Mouse (Mus musculus) kidney, adult 2 months (tissue): ENCODE data around the gene Hps3. TPM values are rescaled to one million over a fixed set of nuclear protein-coding genes. Genes with fewer than 3 reads are reported as not detected.

Experiments used
- DNase-seq: peaks from one replicate; pipeline ENCODE4 v3.0.0; 2021
- H3K27ac ChIP-seq: fragments of 200-500 bp; 2 replicates; pipeline ENCODE4 v1.5.1; 2012; ENCODE audit warnings: low read depth, low read length, control low read depth, inconsistent platforms; ENCODE audit not compliant: insufficient read depth
- H3K27me3 ChIP-seq: fragments of 200-500 bp; replicated peaks from 2 replicates; pipeline ENCODE4 v1.6.1; 2012; ENCODE audit warnings: mild to moderate bottlenecking, moderate library complexity, low read length, inconsistent platforms; ENCODE audit not compliant: control insufficient read depth, insufficient read depth
- H3K36me3 ChIP-seq: fragments of 200-500 bp; 2 replicates; pipeline ENCODE4 v1.6.1; 2012; ENCODE audit warnings: mild to moderate bottlenecking, moderate library complexity, low read length, inconsistent platforms; ENCODE audit not compliant: control insufficient read depth, insufficient read depth
- H3K4me1 ChIP-seq: fragments of 200-500 bp; 2 replicates; pipeline ENCODE4 v1.6.1; 2011; ENCODE audit warnings: low read length; ENCODE audit not compliant: control insufficient read depth, insufficient read depth
- H3K4me3 ChIP-seq: fragments of 200-500 bp; 2 replicates; pipeline ENCODE4 v1.5.1; 2011; ENCODE audit warnings: mild to moderate bottlenecking, low read depth, low read length, control low read depth; ENCODE audit not compliant: insufficient read depth
- CTCF ChIP-seq: fragments of 200-500 bp; conservative IDR thresholded peaks from 2 replicates; pipeline ENCODE4 v1.5.1; 2011; ENCODE audit warnings: low read depth, mild to moderate bottlenecking, control low read depth, low read length, moderate library complexity, mixed read lengths; ENCODE audit not compliant: insufficient read depth, insufficient read length
- POLR2A ChIP-seq: fragments of 200-500 bp; IDR thresholded peaks from one replicate; pipeline ENCODE4 v1.6.1; 2011; ENCODE audit warnings: low read depth, low read length, control low read depth
- WGBS: fragments of 180-500 bp; shearing (Covaris S2); methylation state at CpG from one replicate; pipeline ENCODE4 v1.1.7; 2018; 5-methylcytosine and 5-hydroxymethylcytosine counted together
- polyA plus RNA-seq: library from polyadenylated mRNA; depleted of rRNA; stranded (reverse); fragments of >200 nt; gene quantifications from 2 replicates; pipeline ENCODE4 v1.2.3, GENCODE M21; 2012

Gene Hps3
- polyA plus RNA-seq, 1 experiment = 13.8 TPM

DNA sequence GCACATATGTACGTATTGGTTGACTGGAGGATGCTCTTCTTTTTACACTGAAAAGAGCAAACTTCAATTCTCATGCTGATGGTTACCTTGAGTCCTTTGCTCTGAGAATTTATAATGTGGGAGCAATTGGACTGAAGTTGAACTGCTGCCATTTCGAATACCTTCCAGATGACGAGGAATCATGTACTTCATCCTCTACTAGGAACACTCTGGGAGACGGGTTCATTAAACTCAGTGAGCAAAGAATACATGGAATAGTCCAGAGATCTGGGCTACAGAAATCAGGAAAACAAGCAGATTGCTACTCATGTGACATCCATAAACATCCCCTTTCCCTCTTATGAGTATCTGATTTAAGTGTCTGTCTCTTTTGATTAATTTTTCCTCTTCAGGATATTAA lies 954 bp upstream of the Hps3 start:
- no peaks in the 10 kb centered on the region for H3K27me3 ChIP-seq
- DNase-seq = peak; percentile 58
- no peak overlapping the region for H3K4me3 ChIP-seq
- 68% methylated on average over 4 of the region's 4 CpGs for WGBS
- no peaks in the 10 kb centered on the region for H3K36me3 ChIP-seq
- TF ChIP-seq POLR2A = no peak
- TF ChIP-seq CTCF = no peak
- H3K4me1 ChIP-seq = peaks cover 13% of the 10 kb centered on the region; the same call in 1 of the 2 replicates
- H3K27ac ChIP-seq = no peak overlapping the region

DNA sequence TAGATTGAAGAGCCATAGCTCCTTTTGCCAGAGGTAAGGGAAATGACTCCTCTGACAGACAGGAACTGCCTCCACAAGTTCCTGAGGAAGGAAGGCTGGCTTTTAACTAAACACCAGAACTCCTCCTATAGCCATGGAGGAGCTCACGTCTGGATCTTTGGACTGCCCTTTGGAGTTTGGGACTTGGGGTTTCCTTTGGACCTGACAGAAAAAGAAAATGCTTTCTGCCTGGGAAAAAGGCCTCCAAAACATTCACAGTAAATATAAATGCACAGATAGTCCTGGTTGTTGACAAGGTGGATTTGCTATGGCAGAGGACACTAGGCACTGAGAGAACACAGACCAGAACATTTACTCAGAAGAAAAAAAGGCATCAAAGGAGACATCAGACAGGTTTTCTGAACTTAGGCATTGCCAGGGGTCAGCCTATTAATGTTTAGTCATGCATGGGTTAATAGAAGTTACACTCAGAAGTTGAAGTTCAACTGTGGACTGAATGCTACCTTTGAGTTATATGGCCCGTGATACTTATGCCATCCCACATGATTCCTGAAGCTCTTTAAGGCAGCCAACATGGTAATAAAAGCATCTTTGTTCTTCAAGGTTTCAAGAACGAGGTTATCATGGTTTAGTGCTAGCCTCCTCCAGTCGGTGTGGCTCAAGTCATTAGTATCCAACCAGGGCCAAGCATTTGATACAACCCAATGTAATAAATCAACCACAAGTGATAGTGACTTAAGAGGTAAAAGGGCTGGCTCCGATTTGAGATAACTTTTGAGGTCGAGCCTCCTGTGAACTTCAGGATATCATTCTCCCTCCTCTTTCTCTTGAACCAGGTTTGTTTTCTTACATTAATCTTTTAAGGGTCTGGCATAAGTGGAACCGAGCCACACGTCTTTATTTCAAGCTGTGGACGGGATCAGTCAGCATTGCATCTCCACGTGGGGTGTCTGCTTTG lies 1.1 kb downstream of the Hps3 start:
- peak overlapping the region; percentile 89 for H3K4me3 ChIP-seq
- DNase-seq = peak; percentile 82
- H3K27ac ChIP-seq = peak overlapping the region; percentile 84
- TF ChIP-seq POLR2A (no peak), CTCF (no peak)
- H3K27me3 ChIP-seq = no peaks in the 10 kb centered on the region
- H3K4me1 ChIP-seq = peaks cover 13% of the 10 kb centered on the region; the same call in 1 of the 2 replicates
- H3K36me3 ChIP-seq = no peaks in the 10 kb centered on the region; the same call in 1 of the 2 replicates
- WGBS = 6% methylated on average over 10 of the region's 10 CpGs

DNA sequence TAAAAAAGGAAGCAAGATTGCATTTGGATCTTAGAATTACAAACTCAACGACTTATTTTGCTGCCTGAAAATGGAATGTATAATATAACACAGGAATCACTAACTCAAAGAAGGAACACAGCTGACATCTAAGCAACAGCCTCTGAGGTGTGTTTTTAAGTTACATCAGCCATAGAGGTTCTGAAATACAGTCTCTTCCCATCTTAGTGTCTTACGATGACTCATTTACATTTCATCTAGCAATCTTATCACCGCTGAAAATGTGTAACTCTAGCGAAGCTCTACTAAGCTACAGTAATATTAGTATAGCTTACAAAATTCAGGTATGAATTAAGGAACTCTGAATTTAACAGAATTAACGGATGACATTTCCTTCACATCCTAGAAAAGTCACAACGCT lies 4.3 kb downstream of the Hps3 start:
- 92% methylated on average over 6 of the region's 6 CpGs for WGBS
- TF ChIP-seq POLR2A = no peak
- TF ChIP-seq CTCF = no peak
- H3K27ac ChIP-seq = no peak overlapping the region

GRCm38 (mm10) chr3:20028640-20029039 lies 6.5 kb downstream of the Hps3 start:
- Histone ChIP-seq H3K27ac (no peak overlapping the region), H3K36me3 (peaks cover 16% of the 10 kb centered on the region), H3K4me1 (peaks cover 6% of the 10 kb centered on the region; the same call in 1 of the 2 replicates), H3K4me3 (no peak overlapping the region), H3K27me3 (no peaks in the 10 kb centered on the region)
- no peak for TF ChIP-seq CTCF
- no peak for TF ChIP-seq POLR2A
- WGBS = 94% methylated on average over 3 of the region's 3 CpGs
- DNase-seq = no peak

More for the DNA sequence above, 4.3 kb downstream of the Hps3 start:
- H3K27me3 ChIP-seq = no peaks in the 10 kb centered on the region
- H3K4me1 ChIP-seq = peaks cover 13% of the 10 kb centered on the region; the same call in 1 of the 2 replicates
- peaks cover 4% of the 10 kb centered on the region; the same call in 1 of the 2 replicates for H3K36me3 ChIP-seq
- no peak overlapping the region for H3K4me3 ChIP-seq
- no peak for DNase-seq

GRCm38 (mm10) chr3:20027788-20028187 lies 7.3 kb downstream of the Hps3 start:
- WGBS = 88% methylated on average over 5 of the region's 5 CpGs
- no peak overlapping the region for H3K27ac ChIP-seq
- peaks cover 19% of the 10 kb centered on the region for H3K36me3 ChIP-seq
- H3K4me1 ChIP-seq = 0 out of 2 replicates have a peak, but pooled peaks cover 1% of the 10 kb centered on the region
- DNase-seq = no peak
- H3K27me3 ChIP-seq = no peaks in the 10 kb centered on the region
- no peak for TF ChIP-seq POLR2A
- no peak for TF ChIP-seq CTCF
- H3K4me3 ChIP-seq = no peak overlapping the region

DNA sequence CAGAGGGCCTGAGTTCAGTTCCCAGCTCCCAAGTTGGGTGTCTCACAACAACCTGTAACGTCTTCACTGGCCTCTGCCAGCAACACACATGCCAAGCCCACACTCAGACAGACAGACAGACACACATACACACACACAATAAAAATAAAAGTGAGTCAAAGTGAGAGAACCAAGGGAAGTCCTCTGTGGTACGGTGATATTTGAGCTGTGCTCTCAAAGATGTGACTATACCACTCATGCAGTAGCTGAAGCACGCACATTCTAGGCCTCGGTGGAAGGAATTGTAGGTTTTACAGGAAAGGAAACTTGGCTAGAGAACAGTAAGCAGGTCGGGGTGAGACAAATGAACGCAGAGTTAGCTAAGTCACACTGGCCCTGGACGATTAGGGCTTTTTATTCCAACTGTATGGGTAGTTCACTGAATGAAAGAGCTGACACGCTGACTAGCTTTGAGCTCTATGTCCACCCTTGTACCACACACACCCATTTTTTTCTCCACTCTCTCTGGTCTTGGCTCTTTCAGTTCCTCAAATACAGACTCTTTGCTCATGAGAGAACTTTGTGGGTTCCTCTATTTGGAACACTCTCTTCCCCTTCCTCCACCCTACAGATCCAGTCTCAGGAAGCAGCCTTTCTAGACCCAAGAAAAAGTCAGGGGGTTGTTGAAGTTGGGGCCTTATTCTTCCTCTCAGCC lies 8.0 kb downstream of the Hps3 start:
- Histone ChIP-seq H3K27ac (no peak overlapping the region), H3K36me3 (peaks cover 21% of the 10 kb centered on the region), H3K4me3 (no peak overlapping the region), H3K4me1 (no peaks in the 10 kb centered on the region), H3K27me3 (no peaks in the 10 kb centered on the region)
- TF ChIP-seq POLR2A (no peak), CTCF (no peak)
- DNase-seq = no peak
- 92% methylated on average over 8 of the region's 8 CpGs for WGBS

DNA sequence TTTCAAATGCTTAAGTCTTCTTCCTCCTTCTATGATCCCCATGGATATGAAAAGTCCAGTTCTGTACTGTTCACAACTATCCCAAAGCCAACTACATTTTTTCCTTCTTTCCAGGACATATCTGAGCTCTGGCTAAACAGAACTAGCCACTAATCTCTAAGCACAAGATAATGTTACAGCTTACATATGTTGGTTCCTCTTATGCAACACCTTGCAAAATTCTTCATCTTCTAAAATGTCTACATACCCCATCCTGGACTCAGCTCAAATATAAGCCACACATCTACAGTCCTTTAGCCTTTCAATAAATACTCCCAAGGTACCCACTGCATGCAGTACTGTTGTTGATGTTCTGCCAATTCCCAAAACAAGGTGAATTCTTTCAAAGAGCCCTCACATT lies 8.6 kb downstream of the Hps3 start:
- TF ChIP-seq CTCF (no peak), POLR2A (no peak)
- H3K27me3 ChIP-seq = no peaks in the 10 kb centered on the region
- peaks cover 21% of the 10 kb centered on the region for H3K36me3 ChIP-seq
- H3K4me3 ChIP-seq = no peak overlapping the region
- no peak for DNase-seq
- H3K27ac ChIP-seq = no peak overlapping the region
- no peaks in the 10 kb centered on the region for H3K4me1 ChIP-seq
